Mouse (Mus musculus) c-Kit-positive CD71-positive TER-119-negative erythroid progenitor cells, embryonic 14.5 days (primary cell): ENCODE results near the gene Arid1b.

Experiments
- DNase-seq: peaks from one replicate; pipeline ENCODE4 v3.0.0-alpha.2; 2013; ENCODE audit warnings: low read depth

Gene Arid1b

GRCm38 (mm10) chr17:5154322-5154721 lies 160.2 kb downstream of the Arid1b start:
- no peak for DNase-seq

DNA sequence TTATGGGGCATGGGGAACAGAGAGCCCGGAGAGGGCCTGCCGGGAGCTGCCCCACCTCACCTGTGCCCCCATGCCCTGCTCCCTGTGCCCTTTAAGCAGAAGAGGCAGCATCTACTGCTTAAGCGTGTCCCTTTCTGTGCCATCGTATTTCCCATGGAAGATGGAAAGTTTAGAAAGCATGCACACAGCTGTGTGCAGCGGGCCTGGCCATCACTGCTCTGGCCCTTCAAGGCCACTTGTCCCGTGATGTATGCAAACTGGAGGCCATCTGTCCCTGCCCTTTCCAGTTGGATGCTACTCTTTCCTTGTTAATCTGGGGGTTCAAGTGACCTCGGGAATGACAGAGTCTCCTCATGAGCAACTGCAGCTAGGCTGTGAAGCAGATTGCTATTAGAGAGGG lies 163.5 kb downstream of the Arid1b start:
- DNase-seq, result no peak

GRCm38 (mm10) chr17:5162525-5162924 lies 168.4 kb downstream of the Arid1b start:
- DNase-seq, result no peak

DNA sequence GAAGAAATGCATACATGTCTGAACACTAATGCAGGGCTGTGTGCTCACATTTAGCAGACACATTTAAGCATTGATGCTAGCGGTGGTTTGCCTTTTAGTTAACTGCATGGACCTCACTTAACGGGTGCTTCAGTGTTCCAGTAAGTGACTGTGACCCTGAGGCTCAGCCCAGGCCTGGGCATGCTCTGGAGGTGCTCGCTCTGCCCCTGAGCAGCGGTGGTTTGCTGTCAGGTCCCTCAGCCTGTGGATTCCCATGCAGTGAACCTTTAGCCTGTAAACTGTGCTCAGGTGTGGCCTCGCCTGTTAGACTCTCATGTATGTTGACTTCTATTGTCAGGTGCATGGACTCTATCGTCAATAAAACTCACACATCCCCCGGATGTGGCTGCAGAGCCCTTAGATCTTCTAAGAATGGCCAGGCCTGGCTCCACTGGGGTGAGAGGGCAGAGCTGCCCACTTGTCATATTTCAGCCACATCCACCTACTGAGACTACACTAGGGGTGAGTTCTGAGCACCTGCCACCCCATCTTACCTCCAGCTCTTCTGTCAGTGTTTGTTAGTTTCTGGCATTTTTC lies 169.2 kb downstream of the Arid1b start:
- no peak for DNase-seq

GRCm38 (mm10) chr17:5164794-5165193 lies 170.7 kb downstream of the Arid1b start:
- no peak for DNase-seq

DNA sequence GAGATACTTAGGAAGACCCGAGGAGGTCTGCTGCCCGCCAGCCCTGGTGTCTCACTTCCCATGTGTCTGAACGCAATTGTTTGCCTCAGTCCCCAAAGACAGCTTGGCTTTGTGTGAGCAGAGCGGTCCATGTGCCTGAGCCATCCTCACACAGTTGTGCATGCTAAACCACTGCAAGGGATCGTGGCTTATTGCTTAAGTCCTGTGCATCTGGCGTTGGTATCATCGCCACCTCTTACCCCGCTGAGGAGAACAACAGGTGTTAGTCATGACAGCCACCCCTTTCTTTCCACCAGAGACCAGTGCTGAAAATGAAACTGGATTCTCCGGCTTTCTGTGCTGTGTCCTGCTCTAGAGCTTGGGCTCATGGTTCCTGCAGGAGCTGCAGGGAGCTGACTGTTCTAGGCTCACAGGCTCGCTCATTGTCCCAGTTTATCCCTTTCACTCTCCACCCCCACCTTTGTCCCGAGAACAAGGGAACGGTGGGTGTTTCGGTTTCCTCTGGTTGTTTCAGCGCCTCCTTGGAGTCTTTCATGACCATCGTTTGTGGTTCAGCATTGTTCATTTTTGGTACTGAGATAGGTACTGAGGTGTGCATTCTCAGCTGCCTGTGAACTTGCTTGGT lies 171.2 kb downstream of the Arid1b start:
- no peak for DNase-seq

- DNase-seq, result no peak
These were observed 172.0 kb downstream of the Arid1b start for GRCm38 (mm10) chr17:5166175-5166574.

GRCm38 (mm10) chr17:5168046-5168445 lies 173.9 kb downstream of the Arid1b start:
- DNase-seq, result no peak

- DNase-seq, result no peak
These were observed 174.5 kb downstream of the Arid1b start for GRCm38 (mm10) chr17:5168640-5169039.

GRCm38 (mm10) chr17:5170321-5170720 lies 176.2 kb downstream of the Arid1b start:
- no peak for DNase-seq

DNA sequence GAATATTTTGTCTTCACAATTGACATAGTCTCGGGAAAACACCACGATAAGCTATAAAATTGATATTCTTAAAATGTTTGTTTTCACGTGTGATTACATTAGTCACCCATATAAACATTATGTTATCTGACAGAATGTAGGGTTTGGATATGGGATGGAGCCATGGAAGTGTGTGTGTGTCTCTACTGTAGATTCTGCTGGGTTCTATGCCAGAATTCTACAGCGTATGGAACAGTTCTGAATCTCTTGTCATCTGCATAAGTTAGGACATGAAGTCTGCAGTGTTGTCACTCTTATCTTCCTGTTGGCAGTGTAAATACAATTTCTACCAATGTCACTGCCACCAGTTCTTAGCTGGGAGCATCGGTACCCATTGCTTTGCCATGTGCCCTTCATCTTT lies 177.3 kb downstream of the Arid1b start:
- DNase-seq, result no peak

- DNase-seq, result no peak
These were observed 180.4 kb downstream of the Arid1b start for GRCm38 (mm10) chr17:5174426-5175020.

- DNase-seq, result no peak
These were observed 181.4 kb downstream of the Arid1b start for GRCm38 (mm10) chr17:5175535-5175934.

GRCm38 (mm10) chr17:5176315-5176714 lies 182.2 kb downstream of the Arid1b start:
- no peak for DNase-seq

GRCm38 (mm10) chr17:5178534-5178933 lies 184.4 kb downstream of the Arid1b start:
- DNase-seq, result no peak

- DNase-seq, result no peak
These were observed 184.9 kb downstream of the Arid1b start for GRCm38 (mm10) chr17:5179004-5179403.

DNA sequence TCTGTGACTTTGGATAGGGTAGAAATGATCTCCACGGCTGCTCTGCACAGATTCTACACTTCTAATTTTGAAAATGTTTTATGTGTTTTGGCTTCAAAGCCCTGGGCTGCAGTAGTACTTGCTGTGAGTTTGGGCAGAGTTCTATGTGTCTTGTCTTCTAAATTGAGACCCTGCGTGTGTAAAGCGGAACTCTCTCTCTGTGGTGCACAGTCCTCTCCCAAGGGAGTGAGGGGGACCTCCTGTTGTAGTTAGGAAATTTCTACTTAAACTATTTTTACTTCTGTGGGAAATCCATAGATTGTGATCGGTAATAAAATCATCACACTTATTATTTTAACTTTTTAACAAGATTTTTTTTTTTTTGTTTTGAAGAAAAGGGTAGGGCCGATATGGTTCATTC lies 185.3 kb downstream of the Arid1b start:
- DNase-seq, result no peak

DNA sequence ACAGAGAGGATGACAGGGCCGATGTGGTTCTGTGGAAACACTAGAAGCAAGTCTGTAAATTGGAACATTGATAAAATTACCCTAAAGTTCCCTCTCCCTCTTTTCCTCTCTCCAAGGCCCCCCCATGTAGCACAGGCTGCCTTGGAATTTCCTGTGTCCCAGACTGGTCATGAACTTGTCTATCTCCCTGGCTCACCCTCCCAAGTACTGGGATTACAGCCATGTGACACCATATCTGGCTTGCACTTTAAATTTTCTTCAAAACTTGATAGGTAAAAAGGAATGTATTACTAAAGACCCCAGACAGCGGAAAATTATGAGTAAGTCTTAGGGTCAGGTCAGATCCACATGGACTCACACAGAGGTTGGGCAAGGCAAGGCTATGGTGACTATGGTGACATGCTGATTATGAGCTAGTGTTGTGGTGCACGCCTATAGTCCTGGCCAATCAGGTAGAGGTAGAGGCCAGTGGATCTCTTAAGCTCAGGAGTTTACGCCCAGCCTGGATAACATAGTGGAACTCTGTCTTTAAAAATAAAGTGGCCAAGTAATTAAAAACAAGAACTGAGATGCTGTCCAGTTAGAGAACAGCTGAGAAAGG lies 185.9 kb downstream of the Arid1b start:
- no peak for DNase-seq

GRCm38 (mm10) chr17:5180925-5181324 lies 186.8 kb downstream of the Arid1b start:
- DNase-seq, result no peak

GRCm38 (mm10) chr17:5182493-5182892 lies 188.4 kb downstream of the Arid1b start:
- no peak for DNase-seq

DNA sequence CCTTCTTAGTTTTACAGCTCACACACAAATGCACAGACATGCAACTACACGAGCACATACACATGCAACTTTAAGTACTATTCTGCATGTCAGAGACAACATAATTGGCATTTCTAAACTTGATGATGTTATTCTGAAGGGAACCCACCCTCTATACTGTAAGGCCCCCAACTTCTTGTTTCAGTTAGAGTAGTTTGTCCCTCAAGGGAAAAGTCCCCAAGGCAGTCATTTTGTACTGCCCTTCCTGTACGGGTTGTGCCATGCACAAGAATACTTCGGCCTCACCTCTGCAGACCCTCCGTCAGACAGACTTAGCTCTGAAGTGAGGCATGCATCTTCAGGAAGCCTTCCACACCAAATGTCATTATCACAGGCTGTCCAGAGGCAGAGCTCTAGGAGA lies 191.4 kb downstream of the Arid1b start:
- DNase-seq, result no peak

- no peak for DNase-seq
These were observed 193.4 kb downstream of the Arid1b start for GRCm38 (mm10) chr17:5187546-5187945.

GRCm38 (mm10) chr17:5188400-5188799 lies 194.3 kb downstream of the Arid1b start:
- DNase-seq, result no peak
